Mouse (Mus musculus) spleen, postnatal 36 days (tissue): Measurements from ENCODE around the gene Pink1.

Experiments used
- DNase-seq, 2 experiments: peaks; one replicate each; pipeline ENCODE4 v3.0.0; 2022; ENCODE audit warnings: low spot score in 2 of 2, mixed read lengths in 1 of 2

Gene Pink1

DNA sequence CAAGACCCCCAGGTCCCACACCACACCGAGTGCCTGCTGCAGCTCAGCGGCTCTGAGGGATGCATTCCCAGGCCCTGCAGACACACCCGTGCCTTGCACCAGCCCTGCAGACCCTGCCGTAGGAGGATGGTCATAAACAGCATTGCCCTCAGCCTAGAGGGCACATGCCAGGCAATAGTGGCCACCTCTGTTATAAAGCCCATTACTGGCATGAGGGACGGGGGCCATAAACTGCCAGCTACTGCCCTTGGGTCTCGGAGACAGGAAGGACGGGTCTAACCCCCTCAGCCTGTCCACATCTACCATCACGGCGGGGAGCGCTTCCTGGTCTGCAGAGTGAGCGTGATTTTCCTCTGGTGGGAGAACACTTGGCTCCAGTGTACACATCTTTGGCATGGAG is 13.1 kb downstream of the Pink1 start:
- DNase-seq: no peak

DNA sequence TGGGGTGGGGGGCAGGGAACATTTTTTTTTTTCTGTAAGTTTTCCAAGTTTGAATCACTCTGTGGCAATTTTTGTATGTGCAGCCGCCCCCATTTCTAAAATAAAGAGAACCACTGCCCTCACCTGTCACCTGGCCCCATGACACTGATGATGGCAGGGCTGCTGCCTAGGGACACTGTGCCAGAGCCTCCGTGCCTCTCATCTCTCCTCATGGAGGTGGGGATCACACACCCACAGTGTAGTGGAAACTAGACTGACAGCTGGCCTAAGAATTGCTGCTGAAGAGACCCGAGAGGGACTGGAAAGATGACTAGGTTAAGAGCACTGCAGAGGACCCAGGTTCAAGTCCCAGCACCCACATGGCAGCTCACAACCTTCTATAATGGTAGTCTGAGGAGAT is 14.0 kb downstream of the Pink1 start:
- no peak for DNase-seq

DNA sequence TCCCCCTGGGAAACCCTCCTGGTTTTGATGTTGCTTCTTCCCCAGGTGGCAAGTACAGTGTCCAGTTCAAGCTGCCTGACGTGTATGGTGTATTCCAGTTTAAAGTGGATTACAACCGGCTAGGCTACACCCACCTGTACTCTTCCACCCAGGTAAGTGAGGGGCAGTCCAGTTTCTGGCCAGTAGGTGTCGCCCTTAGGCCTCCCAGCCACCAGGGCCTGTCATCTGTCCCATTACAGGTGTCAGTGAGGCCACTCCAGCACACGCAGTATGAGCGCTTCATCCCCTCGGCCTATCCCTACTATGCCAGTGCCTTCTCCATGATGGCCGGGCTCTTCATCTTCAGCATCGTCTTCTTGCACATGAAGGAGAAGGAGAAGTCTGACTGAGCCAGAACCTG is 14.5 kb downstream of the Pink1 start:
- DNase-seq: peak in 1 of 2 experiments; percentile 30

DNA sequence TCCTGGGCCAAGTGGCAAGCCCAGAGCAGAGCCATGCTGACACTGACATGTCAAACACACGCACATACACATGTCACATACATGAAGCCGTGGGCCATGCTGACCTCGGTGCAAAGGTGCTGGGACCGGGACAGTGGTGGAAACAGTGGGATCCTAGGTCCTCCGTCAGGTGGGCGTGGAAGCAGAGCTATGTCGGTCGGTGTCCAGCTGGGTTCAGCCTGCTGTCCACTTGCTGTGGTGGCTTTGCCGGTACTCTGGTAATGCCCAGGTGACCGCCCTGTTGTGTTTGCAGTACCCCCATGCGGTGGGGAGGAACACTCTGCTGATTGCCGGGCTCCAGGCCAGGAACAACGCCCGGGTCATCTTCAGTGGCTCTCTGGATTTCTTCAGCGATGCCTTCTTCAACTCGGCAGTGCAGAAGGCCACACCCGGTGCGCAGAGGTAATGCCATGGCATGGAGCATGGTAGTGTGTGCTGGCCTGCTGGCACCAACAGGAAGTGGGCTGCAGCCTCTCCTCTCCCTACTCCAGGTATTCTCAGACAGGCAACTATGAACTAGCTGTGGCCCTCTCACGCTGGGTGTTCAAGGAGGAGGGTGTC is 15.7 kb downstream of the Pink1 start:
- DNase-seq: no peak

DNA sequence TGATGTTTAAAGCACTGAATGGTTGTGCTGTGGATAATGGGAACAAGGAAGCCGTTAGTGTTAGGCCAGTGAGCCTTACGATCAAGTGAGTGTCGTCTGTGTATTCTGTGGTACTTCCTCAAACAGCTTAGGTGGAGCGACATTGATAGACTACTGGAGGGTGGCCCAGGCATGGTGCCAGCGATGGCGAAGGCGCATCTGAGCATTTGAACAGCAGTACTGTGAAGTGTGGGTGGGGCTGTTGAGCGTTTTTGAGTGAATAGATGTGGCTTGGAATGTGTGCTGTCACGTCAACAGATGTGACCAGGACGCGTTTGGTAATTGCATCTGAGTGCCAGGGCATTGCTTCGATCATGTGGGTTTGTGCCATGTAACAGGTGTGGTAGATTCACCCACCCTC is 18.4 kb downstream of the Pink1 start:
- no peak for DNase-seq

DNA sequence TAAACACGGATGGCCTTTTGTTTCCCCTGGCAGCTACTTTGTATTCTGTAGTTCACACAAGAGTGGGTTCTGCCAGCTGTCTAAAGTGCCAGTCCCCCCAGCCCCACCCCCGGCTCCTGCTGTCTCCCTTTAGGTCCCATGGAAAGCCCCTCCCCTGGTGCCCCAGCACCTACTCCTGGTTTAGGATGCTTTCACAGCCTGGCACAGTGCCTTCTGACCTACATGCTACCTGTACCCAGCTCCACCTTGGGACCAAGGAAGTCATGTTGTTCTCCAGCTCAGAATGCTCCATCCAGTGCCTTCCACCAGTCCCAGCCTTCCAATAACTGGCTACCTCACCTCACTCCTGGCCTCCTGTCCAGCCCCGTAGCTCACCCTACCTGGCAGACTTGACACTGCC is 19.1 kb downstream of the Pink1 start:
- DNase-seq: no peak

DNA sequence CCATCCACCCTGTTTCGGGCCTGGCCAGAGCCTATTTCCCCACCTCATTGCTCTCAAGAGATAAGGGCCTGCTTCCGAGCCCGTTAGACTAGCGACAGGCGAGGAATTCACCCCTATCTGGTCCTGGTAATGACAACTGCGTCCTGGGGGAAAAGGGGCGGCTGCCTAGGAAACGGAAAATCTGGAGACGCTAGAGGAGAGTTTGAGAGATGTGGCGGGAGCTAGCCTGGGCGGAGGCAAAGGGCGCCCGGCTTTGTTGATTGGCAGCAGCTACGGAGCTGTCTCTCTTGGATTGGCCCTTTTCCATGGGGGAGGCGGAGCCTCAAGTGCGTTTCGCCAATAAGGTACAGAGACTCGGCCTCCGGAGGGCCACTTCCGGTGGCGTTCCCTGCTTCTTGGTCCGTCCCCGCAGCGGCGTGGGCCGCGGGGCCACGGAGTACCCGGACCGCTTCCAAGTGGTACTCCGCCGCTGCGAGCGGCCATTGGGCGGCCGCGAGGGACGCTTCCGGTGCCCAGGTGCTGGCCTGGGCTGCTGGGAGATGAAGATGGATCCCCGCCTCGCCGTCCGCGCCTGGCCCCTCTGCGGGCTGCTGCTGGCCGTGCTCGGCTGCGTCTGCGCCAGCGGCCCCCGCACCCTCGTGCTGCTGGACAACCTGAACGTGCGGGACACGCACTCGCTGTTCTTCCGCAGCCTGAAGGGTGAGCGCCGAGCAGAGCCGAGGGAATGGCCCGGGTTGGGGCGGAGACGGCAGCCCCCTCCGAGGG is 21.6 kb downstream of the Pink1 start, which contains the start of gene Ddost:
Ddost (plus strand) TSS at position 391 of the 765 bp plus-strand sequence.
- peak; percentile 96 to 98 for DNase-seq

DNA sequence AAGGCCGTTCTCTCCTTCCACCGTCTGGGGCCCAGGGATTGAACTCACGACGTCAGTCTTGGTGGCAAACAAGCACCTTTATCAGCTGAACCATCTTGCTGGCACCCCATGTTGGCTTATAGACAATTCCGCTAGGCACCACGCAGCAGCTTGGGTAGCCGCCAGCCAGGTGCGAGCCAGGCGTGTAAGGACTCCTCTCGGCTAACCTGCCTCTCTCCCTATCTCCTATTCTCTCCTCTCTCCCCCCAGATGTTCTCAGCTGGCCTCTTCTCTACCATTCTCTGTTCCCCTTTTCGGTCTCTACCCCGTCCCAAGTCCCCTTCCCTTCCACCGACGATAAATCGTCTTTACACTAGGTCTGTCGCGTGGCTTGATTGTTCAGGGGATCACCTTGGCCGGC is 22.4 kb downstream of the Pink1 start:
- no peak for DNase-seq

DNA sequence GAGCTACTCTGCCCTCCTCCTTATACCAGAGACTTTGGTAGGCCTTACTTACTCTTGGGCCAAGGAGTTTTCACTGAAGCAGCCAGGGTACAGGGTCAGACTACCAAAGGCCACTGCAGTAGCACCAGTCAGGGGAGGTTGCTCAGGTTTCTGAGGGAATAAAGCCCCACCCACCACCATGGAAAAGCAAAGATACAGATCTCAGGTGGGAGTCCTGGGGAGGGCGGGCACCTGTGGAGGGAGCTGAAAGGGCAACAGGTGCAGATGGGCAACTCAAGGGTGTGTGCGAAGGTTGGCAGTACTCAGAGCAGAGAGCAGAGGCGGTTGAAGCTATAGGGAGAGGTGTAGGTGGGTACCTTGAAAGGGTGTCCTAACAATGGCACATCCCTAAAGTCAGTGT is 23.1 kb downstream of the Pink1 start:
- DNase-seq: no peak

DNA sequence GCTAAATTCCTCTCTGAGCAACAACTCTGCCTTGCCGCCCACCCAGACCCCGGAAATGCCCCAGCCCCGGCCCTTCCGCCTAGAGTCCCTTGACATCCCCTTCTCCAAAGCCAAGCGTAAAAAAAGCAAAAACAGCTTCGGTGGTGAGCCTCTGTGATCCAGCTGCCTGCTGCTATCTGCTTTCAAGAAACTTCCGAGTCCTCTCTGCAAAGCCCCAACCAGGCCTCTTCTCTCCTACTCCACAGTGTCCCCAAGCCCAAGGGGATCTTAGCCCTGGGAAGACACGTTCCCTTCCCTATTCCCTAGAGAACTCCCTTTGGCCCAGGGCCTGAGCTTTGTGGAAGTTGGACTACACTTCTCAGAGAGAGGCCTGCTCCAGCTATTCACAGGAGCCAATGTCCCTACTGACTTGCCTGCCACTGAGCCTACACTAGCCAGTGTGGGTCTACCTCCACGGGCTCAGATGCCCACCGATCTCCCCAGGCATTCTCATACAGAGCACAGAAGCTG is 24.8 kb downstream of the Pink1 start:
- no peak for DNase-seq

DNA sequence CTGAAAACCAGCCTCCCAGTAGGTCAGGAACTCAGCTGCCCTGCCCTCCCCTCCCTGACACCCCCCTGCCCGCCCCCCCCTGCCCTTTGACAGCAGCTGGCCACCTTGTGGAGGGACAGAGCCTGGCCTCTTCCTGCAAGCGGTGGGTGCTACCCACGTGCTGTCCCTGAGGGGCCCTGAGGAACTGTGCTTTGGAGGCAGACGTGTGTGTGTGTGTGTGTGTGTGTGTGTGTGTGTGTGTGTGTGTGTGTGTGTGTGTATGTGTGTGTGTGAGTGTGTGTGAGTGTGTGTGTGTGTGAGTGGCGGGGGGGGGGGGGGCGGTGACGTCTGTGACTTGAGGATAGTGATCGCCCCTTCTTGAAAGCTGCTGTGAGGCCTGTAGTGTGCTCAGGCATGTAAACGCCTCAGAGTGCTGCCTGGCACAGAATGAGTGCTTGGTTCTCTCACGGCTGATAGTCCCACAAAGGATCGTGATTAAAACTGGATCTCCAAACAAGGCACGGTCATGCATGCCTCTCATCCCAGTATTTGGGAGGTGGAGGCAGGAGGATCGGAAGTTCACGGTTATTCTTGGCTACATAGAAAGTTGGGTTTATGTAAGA is 32.1 kb downstream of the Pink1 start:
- DNase-seq: no peak

DNA sequence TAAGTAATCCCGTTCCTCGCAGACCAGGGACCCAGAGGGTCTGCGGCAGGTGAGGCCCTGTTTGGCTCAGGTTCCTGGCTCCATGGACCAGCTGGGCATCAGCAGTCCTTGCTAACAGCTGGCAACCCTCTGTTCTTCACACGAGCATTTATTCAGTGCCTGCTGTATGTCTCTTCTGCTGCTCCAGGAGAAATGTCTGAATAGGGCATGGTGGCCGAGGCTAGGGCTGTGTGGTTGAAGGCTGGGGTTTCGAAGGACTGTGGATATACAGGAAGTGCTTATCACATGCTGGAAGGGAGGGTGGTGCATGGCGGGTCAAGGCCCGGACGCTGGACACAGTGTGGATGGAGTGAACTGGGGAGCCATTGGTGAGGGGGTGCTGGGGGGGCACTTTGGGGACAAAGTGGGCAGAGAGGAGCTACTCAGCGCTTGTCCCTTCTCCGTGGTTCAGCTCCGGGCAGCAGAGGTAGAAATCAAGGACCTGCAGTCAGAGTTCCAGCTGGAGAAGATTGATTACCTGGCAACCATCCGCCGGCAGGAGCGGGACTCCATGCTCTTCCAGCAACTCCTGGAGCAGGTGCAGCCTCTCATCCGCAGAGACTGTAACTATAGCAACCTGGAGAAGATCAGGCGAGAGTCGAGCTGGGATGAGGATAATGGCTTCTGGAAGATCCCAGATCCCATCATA is 32.7 kb downstream of the Pink1 start:
- no peak for DNase-seq

DNA sequence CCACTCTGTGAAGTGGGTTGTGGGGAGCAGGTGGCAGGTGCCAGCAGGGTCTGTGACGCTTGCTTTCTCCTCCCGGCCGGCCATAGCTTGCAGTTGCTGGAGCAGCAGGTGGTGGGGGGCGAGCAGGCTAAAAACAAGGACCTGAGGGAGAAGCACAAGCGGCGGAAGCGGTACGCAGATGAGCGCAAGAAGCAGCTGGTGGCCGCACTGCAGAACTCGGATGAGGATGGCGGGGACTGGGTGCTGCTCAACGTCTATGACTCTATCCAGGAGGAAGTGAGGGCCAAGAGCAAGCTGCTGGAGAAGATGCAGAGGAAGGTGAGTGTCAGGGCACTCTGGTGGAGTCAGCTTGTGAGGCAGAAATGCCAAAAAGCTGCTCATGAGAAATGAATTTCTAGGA is 34.1 kb downstream of the Pink1 start:
- no peak for DNase-seq

DNA sequence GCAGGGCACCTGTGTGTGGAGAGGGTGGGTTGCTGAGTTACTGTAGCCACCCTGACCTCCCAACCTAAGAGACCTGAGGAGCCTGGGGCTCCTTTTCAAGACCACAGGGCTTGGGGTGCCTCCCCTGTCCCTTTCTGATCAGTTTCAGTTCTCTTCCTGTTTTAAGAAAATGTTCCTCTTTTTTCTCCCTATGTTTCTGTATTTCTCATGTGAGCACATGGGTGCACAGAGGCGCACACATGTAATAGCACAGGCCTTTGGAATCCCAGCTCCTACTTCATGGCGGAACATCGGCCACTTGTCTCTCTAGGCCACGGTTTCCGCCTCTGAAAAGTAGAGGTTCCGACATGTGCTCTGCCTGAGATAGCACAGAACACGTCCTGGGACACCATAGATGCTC is 37.4 kb downstream of the Pink1 start:
- no peak for DNase-seq

DNA sequence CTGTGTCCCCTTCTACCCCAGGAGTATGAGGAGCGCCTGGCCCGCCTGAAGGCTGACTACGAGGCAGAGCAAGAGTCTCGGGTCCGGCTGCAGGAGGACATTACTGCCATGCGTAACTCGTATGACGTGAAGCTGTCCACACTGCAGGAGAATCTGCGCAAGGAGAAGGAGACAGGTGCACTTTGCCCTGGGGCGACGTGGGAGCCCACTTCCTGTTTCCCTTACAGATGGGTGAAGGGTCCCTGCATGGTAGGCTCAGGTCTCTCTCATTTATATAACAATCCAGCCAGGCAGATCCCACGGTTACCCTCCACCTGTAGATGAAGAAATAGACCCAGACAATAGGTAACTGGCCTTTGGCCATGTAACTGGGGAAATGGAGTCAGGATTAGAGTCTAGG is 39.7 kb downstream of the Pink1 start:
- no peak for DNase-seq

DNA sequence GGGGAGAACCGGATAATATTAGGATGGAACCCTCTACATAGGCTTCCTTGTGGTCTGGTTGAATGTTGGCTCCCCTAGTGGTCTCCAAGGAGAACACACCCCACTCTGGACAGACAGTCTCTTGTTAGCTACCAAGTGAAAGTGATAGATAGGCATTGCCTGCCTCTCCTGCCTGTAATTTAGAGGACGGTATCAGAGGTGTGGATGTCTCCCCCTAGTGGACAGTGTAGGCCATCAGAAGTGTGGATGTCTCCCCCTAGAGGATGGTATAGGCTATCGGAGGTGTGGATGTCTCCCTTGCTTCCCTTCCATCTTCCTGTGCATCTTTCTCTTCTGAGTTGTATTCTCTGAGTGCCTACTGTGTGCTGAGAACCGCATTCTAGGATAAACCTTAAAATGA is 43.3 kb downstream of the Pink1 start:
- DNase-seq: peak; percentile 67 to 78

DNA sequence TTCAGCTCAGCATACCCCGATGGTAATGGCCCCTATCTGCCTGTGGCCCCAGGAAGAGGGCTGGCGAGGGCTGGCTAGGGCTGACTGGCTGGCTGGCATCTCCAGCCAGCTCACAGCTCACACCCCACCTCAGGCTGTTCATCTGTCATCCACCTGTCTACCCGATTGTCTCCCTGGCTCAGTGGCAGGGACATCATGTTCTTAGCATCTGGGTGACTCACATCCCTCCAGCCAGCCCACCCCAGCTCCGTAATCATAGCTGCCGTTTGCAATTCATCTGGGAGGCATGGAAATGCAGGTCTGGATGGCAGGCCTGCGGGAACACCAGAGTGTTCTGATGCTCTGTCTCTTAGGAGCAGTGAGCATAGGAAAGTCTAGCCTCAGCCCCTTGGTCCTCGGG is 47.8 kb downstream of the Pink1 start:
- DNase-seq: no peak

DNA sequence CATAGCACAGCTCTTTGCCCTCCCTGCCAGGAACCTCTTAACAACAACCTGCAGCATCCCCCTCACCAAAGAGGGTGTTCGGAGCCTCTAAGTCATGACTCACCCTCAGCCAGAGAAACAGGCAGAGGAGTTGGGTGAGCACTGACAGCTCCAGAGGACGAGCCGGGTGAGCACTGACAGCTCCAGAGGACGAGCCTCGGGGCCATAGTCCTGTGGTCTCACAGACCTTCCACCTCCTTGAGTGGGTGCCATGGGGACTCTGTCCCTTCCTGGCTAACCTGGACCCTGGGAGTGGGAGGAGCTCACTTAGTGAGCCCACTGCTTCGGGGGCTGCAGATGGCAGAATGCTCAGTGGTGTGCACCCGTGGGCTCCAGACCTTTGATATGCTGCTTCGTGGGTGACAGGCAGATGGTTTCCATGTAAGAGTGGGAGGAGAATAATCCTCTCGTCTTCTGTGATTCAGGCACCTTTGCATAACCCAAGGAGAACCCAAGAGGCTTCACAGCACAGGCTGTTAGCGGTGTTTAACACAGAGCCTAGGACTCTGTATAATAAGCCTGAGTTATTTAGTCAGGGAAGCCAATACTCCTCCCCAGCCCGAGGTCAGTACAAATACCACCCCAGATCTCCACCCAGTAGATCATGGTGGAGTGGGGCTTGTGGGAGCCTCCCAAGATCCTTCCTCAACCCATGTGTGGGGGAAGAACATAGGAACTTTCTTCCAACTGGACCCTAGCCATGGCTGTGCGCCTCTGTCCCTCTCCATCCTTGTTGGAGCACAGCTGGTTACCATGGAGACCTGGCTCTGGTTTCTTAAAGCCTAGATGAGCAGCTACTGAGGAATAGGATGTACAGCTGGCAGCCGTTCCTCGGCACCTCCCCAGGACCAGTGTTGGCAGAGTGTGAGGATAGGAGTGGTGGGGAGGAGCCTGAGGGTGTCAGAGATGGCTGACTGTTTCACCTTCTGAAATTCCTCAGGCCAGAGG is 53.8 kb downstream of the Pink1 start:
- no peak for DNase-seq

DNA sequence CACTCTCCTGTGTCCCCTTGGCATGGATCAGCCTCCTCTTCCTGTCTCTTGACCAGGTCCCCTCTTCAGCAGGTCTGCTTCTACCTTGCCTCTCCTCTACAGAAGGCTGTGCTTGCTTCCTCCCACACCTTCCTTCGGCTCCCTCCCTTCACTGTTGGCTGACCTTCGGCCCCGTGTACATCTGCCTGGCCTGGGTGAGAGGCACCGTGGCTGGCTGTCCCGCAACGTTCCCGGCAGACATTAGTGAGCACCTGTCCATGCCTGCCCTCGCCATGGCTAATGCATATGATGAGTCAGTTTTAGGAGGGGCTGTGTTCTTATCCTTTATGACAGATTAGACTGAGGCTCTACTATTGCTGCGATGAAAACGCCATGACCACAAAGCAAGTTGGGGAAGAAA is 58.2 kb downstream of the Pink1 start:
- no peak for DNase-seq
